Mouse (Mus musculus) layer of hippocampus, adult 9-10 months (tissue): Measurements from ENCODE around the gene Gm10762.
"Not testable (repeated sequence)": the region's sequence is repeated elsewhere in the genome, so short reads cannot be mapped to it uniquely, and the experiment has no call there.

Source experiments
- DNase-seq: peaks from one replicate; pipeline ENCODE4 v3.0.0; 2022; ENCODE audit warnings: low spot score

The Gm10762 gene

DNA sequence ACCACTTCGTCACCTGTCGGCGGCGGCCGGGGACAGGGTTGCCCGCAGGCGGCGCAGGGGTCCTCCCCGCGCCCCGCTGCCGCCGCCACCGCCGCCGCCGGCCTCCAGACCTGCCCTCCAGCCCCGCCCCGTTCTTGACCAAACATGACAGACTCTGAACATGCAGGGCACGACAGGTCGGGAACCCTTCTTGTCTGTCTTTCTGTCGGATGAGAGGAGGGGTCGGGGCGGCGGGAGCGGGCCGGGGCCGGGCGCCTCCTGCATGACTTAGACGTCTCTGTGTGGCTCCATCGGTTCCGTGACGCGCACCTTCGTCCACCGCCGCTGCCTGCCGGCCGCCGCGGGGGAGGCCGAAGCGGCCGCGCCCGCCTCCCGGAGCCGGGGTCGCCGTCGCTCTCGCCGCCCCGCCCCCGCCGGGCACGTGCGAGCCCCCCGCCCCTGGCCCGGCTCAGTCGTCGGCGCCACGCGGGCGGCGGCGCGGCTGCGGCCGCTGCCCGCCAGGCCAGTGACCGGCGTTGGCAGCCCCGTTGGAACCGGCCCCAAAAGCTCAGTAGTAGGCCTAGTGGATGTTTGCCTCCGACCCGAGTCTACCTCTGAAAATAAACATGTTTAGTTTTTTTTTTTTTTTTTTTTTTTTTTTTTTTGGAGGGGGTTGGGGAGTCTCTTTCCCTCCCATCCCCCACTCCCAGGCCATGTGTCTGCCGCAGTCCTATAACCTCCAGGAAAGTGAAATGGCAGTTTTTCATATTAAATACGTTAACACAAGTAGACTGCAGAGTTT, at the start of gene Gm10762:
Gene Gm10762, minus strand, starts transcription at position 65 of the 781 bp plus-strand sequence.
- DNase-seq = no peak

GRCm38 (mm10) chr2:129008867-129009266, 41.3 kb upstream of the Gm10762 start:
- DNase-seq = not testable (repeated sequence)

- no peak for DNase-seq
These were observed 38.7 kb upstream of the Gm10762 start for GRCm38 (mm10) chr2:129006194-129006749.

DNA sequence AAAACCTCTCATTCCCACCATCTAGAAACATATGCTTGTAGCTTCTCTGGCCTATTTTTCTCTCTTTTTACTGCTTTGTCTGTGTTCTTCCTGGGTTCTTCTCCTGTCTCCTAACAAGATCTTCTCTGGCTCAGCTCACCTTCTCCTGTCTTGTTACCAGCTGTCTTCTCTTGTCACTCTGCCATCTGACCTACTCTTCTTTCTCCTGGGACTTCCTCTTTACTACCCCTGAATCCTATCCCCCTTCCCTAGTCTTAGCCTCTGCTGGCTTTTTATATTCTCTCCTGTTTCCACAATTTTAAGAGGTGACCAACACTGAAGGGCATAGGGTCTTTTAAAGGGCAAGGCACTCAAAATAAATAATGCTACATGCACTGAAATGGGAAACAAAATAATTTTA, 37.3 kb upstream of the Gm10762 start:
- DNase-seq = no peak

DNA sequence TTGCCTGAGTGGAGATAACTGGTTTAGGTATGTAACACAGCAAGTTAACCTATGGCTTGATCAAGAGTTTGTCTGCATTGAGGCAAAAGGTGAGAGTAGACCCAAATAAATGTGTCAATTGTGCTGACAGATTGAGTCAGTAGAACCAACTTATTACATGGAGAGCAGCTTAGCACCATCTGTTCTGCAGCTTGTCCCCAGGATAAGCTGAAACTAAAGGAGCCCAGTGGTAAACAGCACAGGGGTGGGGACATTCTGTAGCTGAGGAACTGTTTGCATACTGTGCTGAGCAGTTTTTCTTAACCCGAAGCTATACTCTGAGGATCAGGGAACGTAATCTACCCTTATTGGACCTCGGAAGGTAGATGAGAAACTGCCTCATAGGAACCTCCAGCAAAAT, 17.2 kb upstream of the Gm10762 start:
- no peak for DNase-seq

DNA sequence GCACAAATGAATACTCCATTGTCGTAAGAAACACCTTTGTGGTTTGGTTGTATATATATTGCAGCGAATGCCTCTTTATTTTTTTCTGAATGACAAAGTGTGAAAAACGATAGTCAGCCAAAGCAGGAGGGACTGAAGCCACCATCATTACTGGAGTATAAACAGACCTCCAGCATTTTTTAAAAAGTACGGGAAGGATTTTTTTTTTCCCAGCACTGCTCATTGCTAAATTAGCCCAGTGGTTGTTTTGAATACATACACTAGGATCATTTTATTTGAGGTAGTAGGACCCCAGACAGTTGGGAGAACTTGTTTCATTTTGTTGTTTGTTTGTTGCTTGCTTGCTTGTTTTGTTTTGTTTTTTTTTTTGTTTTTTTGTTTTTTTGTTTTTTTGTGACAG, 8.0 kb upstream of the Gm10762 start:
- DNase-seq = no peak

GRCm38 (mm10) chr2:128972301-128972700, 4.8 kb upstream of the Gm10762 start:
- DNase-seq = no peak

DNA sequence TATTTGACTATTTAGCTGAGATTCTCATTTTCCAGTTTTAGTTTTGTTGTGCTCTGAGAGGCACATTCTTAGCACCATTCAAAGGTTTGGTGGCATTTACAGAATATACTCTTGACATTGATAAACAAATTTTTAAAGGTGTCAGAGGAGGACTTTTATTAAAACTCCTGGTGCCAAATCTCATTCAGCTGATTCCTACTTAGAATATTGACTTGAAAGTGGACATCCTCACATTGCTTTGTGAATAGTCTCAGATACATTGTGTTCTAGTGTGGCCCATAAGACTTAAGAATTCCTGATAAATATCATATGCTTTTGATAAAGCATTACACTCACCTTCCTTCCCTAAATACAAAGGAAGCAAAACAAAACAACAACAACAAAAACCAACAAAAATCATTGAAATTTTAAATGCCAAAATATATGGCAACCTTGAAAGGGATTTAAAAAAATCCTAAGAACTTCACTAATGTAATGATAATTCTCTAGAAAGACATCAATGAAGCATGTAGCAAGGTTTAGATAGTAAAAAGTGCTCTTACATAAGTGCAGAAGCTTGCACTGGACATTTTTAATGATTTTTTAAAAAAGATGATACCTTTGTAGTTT, 1.1 kb upstream of the Gm10762 start:
- no peak for DNase-seq

- DNase-seq = peak; percentile 96
These were observed 614 bp downstream of the Gm10762 start, which contains the start of gene Zc3h6 for GRCm38 (mm10) chr2:128966641-128967580. Gene Zc3h6 (plus strand): TSS chr2:128967402.

- DNase-seq = no peak
These were observed 1.3 kb downstream of the Gm10762 start for GRCm38 (mm10) chr2:128966236-128966635.

DNA sequence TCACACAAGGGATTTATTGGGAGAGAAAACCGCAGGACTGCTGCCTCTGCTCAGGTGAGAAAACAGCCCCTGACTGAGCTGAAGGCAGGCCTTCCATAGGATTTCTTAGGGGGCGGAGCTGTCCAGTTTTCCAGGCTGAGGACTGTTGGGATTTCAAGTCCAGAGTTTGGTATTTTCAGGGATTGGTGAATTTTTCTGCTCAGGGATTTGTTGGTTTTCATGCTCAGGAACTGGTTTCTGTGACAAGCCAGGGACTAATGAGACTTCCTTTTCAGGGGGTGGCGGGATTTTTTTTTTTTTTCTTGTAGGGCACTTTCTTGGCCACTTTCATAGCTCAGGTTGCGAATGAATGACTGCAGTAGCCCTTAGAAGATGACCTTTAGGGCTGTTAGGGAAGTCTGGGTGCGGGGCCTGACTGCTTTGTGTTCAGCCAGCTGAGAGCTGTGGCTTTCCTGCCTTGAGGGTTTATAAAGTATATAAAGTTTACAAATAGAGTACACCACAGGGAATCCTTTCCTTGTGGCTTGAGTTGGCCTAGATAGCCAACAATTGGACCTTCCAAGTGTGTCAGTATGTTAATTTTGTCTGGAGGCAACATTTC, 1.9 kb downstream of the Gm10762 start:
- DNase-seq = no peak

DNA sequence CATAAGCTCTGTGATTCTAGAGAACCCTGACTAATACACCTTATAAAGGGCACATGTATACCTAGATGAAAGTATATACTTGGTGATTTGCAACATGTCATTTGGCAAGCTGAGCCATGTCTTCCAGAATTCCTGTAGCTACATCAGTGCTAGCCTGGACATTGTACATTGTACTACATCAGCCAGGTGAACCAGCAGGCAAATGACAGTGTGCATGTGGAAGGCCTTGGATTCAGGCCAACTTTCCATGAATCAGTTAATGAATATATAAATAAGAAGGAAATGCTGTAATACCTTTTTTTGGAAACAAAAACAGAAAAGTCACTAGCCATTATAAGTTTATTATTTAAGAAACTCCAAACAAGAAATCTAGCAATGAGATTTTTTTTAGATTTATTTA, 13.3 kb downstream of the Gm10762 start:
- no peak for DNase-seq

GRCm38 (mm10) chr2:128947962-128948588, 19.4 kb downstream of the Gm10762 start:
- peak; percentile 60 for DNase-seq

GRCm38 (mm10) chr2:128943538-128944528, 23.7 kb downstream of the Gm10762 start, which contains the start of gene Zc3h8:
Gene Zc3h8 (minus strand): TSS chr2:128944077.
- peak; percentile 90 for DNase-seq

DNA sequence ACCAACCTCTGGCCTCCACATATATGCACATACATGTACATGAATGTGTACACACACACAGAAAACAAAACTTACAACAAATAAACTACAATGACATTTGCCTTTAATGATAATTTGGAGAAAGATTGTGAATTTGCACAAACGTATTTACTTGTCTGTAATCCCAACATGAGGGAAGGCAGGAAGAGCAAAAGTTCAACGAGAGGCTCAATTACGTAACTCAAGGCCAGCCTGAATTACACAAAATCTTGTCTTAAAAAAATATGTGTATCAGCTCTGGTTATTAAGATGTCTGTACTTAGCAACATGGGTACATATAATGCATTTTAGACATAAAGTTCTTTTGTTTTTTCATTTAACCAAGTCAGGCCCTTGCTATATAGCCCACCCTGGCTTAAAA, 31.3 kb downstream of the Gm10762 start:
- no peak for DNase-seq

DNA sequence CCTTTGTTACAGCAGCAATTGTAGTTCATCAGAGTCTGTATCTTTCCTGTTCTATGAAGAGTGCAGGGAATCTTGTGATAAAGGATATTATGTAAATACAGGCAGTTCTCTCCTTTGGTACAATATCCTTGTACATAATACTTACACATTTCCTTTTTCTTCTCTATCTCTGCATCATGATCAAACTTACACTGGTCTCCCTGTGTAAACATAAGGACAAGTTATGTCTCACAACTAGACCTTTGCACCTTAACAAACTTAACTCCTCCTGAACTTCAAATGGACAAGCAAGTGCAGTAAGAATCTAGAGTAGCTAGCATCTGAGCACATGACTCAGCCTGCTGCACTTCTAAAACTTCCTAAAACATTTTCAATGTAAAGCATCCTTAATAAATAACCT, 36.8 kb downstream of the Gm10762 start:
- DNase-seq = no peak

DNA sequence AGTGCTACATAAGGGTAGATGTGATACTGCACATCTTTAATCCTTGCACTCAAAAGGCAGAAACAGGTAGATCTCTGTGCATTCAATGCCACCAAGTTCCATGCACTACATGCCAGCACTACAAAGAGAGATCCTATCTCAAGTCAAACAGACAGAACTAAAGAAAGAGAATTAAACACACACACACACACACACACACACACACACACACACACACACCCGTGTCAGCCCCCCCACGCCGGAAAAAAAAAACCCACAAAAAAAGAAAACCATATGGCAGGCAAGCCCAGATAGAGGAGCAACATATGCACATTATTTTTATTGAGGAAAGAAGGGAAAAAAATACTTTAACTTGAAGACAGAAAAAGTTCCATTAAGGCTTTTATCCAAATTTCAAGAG, 39.1 kb downstream of the Gm10762 start:
- DNase-seq = no peak

GRCm38 (mm10) chr2:128924799-128925198, 42.7 kb downstream of the Gm10762 start:
- DNase-seq = no peak
